Mouse (Mus musculus) heart, embryonic 16.5 days (tissue): ENCODE data around the gene Vapa. TPM values are rescaled to one million over a fixed set of nuclear protein-coding genes. Genes with fewer than 3 reads are reported as not detected.

ENCODE experiments used
- ATAC-seq: fragments of 200-750 bp; cut with Nextera tagmentation; replicated peaks from 2 replicates; pipeline ENCODE4 v1.8.0; 2017; ENCODE audit warnings: moderate number of reproducible peaks; ENCODE audit not compliant: insufficient read depth, low FRiP score; ENCODE audit errors: extremely low read depth
- H3K27ac ChIP-seq: fragments of 300-500 bp; sonication (generic); 2 replicates; pipeline ENCODE4 v1.5.1; 2014; ENCODE audit warnings: mild to moderate bottlenecking, low read length, control low read depth, moderate library complexity
- H3K27me3 ChIP-seq: fragments of 300-500 bp; sonication (generic); 2 replicates; pipeline ENCODE4 v1.6.1; 2014; ENCODE audit warnings: low read length, mixed read lengths; ENCODE audit not compliant: control insufficient read depth, insufficient read depth
- H3K36me3 ChIP-seq: fragments of 300-500 bp; sonication (generic); 2 replicates; pipeline ENCODE4 v1.6.1; 2014; ENCODE audit not compliant: control insufficient read depth, insufficient read depth
- H3K4me1 ChIP-seq: fragments of 300-500 bp; sonication (generic); 2 replicates; pipeline ENCODE4 v1.6.1; 2014; ENCODE audit warnings: low read length, mixed read lengths; ENCODE audit not compliant: control insufficient read depth, insufficient read depth
- H3K4me2 ChIP-seq: fragments of 300-500 bp; sonication (generic); 2 replicates; pipeline ENCODE4 v1.6.1; 2014; ENCODE audit warnings: low read depth, mild to moderate bottlenecking, control low read depth, low read length
- H3K4me3 ChIP-seq: fragments of 300-500 bp; sonication (generic); 2 replicates; pipeline ENCODE4 v1.5.1; 2014; ENCODE audit warnings: mild to moderate bottlenecking, control low read depth, low read length
- H3K9ac ChIP-seq: fragments of 300-500 bp; sonication (generic); 2 replicates; pipeline ENCODE4 v1.6.1; 2014; ENCODE audit warnings: low read length, control low read depth
- H3K9me3 ChIP-seq: fragments of 300-500 bp; sonication (generic); replicated peaks from 2 replicates; pipeline ENCODE4 v1.6.1; 2016; ENCODE audit warnings: low read length; ENCODE audit not compliant: control insufficient read depth
- WGBS: fragments of 180-500 bp; shearing (Covaris S2); extraction: QIAGEN DNeasy Blood & Tissue Kit; methylation state at CpG from one replicate; pipeline ENCODE4 v1.1.7; 2014; 5-methylcytosine and 5-hydroxymethylcytosine counted together
- polyA plus RNA-seq: library from polyadenylated mRNA; unstranded; fragments of >200 nt; fragmentation: Nextera tagmentation; extraction: Ambion mirVana; gene quantifications from 2 replicates; pipeline ENCODE4 v1.2.1, GENCODE M21; 2015

Vapa gene
- polyA plus RNA-seq, result 153 and 163 TPM in 2 replicates

- ATAC-seq, result peak; percentile 93
- Histone ChIP-seq H3K9me3 (no peaks in the 10 kb centered on the region), H3K4me1 (peaks cover 26% of the 10 kb centered on the region), H3K27me3 (no peaks in the 10 kb centered on the region), H3K4me3 (peak within 1 kb of the TSS; percentile 99), H3K9ac (peak within 1 kb of the TSS; percentile 100), H3K36me3 (no peaks in the 10 kb centered on the region), H3K4me2 (peak within 1 kb of the TSS; percentile 87), H3K27ac (peak within 1 kb of the TSS; percentile 100)
- WGBS, result under 1% methylated on average over 83 of the region's 85 CpGs
These were observed at the start of gene Vapa for GRCm38 (mm10) chr17:65613463-65614412. TSS of gene Vapa (minus strand) at chr17:65613555.

DNA sequence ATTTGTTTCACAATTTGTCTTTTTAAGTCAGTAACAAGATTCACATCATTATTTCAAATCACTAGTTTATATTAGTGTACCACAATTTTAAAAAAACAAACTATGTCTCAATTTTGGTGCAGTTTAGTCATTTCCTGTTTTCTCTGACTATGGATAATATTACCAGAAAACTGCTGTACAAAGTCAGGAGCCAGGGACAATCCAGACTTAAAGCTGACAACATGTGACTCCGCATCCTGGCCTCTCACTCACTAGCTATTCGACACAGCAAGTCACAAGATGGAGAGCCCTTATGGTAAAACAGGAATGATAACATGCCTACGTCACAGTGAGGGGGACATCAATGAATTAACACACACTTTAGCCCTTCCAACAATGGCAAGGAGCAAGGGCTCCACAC, 49.3 kb upstream of the Vapa start:
- Histone ChIP-seq H3K4me1 (peaks cover 6% of the 10 kb centered on the region), H3K36me3 (no peaks in the 10 kb centered on the region), H3K27me3 (no peaks in the 10 kb centered on the region), H3K9me3 (no peaks in the 10 kb centered on the region), H3K4me3 (no peak overlapping the region), H3K9ac (no peak overlapping the region), H3K27ac (no peak overlapping the region), H3K4me2 (no peak overlapping the region)
- no peak for ATAC-seq
- WGBS, result 63% methylated on average over 3 of the region's 3 CpGs

DNA sequence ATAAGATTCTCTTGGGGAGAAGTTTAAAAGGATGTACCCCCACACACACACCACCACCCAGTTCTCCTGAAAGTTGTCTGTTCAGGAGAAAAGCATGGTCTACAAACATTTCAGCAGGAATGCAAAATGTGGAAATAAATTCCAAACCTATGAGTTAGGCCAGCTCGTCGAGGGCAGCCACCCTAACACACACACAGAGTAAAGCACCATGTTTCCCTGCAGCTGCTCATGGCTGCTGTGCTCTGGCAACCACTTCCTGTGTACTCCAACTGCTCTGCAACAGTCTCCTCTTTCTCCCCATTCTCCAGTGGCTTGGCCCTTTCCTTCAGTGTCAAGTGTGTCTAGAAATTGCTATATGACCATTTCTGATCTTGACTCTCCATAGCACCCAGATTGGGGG, 45.1 kb upstream of the Vapa start:
- WGBS, result 43% methylated on average over 2 of the region's 2 CpGs
- H3K27me3 ChIP-seq, result no peaks in the 10 kb centered on the region
- ATAC-seq, result no peak
- H3K27ac ChIP-seq, result no peak overlapping the region
- H3K9ac ChIP-seq, result no peak overlapping the region
- H3K4me1 ChIP-seq, result no peaks in the 10 kb centered on the region
- no peak overlapping the region for H3K4me3 ChIP-seq
- H3K4me2 ChIP-seq, result no peak overlapping the region
- H3K36me3 ChIP-seq, result no peaks in the 10 kb centered on the region
- no peaks in the 10 kb centered on the region for H3K9me3 ChIP-seq

GRCm38 (mm10) chr17:65657958-65658357, 44.6 kb upstream of the Vapa start:
- H3K4me1 ChIP-seq, result no peaks in the 10 kb centered on the region
- no peak overlapping the region for H3K27ac ChIP-seq
- WGBS, result 91% methylated on average over 9 of the region's 9 CpGs

GRCm38 (mm10) chr17:65656731-65657130, 43.4 kb upstream of the Vapa start:
- no peaks in the 10 kb centered on the region; the same call in 1 of the 2 replicates for H3K36me3 ChIP-seq
- H3K27me3 ChIP-seq, result no peaks in the 10 kb centered on the region
- no peak overlapping the region for H3K9ac ChIP-seq
- no peak overlapping the region for H3K4me2 ChIP-seq
- ATAC-seq, result no peak
- no peaks in the 10 kb centered on the region for H3K9me3 ChIP-seq
- no peaks in the 10 kb centered on the region for H3K4me1 ChIP-seq
- H3K4me3 ChIP-seq, result no peak overlapping the region
- WGBS, result 83% methylated on average over 6 of the region's 6 CpGs
- no peak overlapping the region for H3K27ac ChIP-seq

More at GRCm38 (mm10) chr17:65657958-65658357, 44.6 kb upstream of the Vapa start:
- Histone ChIP-seq H3K4me2 (no peak overlapping the region), H3K9me3 (no peaks in the 10 kb centered on the region), H3K36me3 (no peaks in the 10 kb centered on the region), H3K9ac (no peak overlapping the region), H3K27me3 (no peaks in the 10 kb centered on the region), H3K4me3 (no peak overlapping the region)
- ATAC-seq, result no peak

DNA sequence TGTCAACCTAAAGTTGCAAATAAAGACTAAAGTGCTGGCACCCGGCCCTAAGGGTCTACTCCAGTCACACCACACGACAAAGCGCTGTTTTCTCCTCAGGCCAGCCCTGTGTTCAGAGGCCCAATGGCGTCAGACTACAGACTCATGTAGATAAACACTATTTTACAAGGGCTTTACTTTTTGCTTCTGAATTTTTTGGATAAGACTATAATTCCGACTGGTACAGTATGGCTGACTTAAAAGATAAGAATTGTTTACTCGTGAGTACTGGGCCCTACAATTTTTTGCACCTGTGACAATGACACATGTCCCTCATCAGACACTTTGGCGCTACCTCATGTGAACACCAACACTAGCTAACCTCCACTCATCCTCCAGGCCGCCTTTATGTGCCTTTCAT, 42.7 kb upstream of the Vapa start:
- Histone ChIP-seq H3K27me3 (no peaks in the 10 kb centered on the region), H3K27ac (no peak overlapping the region), H3K4me2 (no peak overlapping the region), H3K9ac (no peak overlapping the region), H3K4me1 (no peaks in the 10 kb centered on the region), H3K9me3 (no peaks in the 10 kb centered on the region), H3K36me3 (no peaks in the 10 kb centered on the region; the same call in 1 of the 2 replicates), H3K4me3 (no peak overlapping the region)
- 83% methylated on average over 8 of the region's 8 CpGs for WGBS
- no peak for ATAC-seq

GRCm38 (mm10) chr17:65655608-65656007, 42.3 kb upstream of the Vapa start:
- Histone ChIP-seq H3K36me3 (no peaks in the 10 kb centered on the region; the same call in 1 of the 2 replicates), H3K27me3 (no peaks in the 10 kb centered on the region), H3K9ac (no peak overlapping the region), H3K9me3 (no peaks in the 10 kb centered on the region), H3K27ac (no peak overlapping the region), H3K4me2 (no peak overlapping the region), H3K4me1 (no peaks in the 10 kb centered on the region), H3K4me3 (no peak overlapping the region)
- ATAC-seq, result no peak
- 47% methylated on average over 4 of the region's 4 CpGs for WGBS

DNA sequence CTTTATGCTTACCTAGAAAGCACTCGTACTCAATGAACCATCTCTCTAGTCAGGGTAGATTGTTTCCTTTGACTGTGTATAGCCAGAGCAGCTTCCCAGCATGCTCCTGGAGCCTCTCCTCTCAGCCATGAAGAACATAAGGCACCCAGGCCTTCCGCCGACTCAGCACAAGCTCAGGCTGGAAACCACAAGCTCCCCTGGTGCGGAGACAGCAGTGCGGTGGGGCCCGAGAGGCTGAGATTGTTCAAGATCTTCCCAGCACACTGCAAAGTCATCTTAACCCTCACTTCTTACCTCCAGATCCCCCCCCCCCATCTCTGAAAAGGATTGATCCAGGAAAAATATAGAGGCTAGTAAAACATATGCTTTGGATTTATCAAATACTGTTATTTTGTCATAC, 37.2 kb upstream of the Vapa start:
- H3K36me3 ChIP-seq, result no peaks in the 10 kb centered on the region; the same call in 1 of the 2 replicates
- no peaks in the 10 kb centered on the region for H3K9me3 ChIP-seq
- H3K4me1 ChIP-seq, result peaks cover 5% of the 10 kb centered on the region
- no peak overlapping the region for H3K4me3 ChIP-seq
- no peak for ATAC-seq
- 87% methylated on average over 6 of the region's 6 CpGs for WGBS
- no peak overlapping the region for H3K27ac ChIP-seq
- no peak overlapping the region for H3K9ac ChIP-seq
- H3K4me2 ChIP-seq, result no peak overlapping the region
- H3K27me3 ChIP-seq, result no peaks in the 10 kb centered on the region

DNA sequence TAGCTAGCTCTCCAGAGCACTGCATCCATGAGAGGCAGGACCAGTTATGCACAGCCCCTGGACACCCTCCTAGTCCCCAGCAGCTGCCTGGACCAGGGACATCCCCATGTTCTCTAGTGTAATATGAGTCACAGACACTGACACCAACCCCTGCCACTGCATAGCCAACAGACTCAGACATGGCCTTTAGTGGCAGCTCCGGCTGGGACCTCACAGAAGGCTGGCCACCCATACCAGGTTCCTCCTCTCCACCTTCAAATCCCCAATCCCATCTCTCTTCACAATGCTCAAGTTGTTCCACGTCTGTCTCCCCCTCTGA, 35.8 kb upstream of the Vapa start:
- Histone ChIP-seq H3K27ac (no peak overlapping the region), H3K36me3 (no peaks in the 10 kb centered on the region; the same call in 1 of the 2 replicates), H3K4me3 (no peak overlapping the region), H3K4me2 (no peak overlapping the region), H3K27me3 (no peaks in the 10 kb centered on the region), H3K4me1 (peaks cover 5% of the 10 kb centered on the region), H3K9ac (no peak overlapping the region), H3K9me3 (no peaks in the 10 kb centered on the region)
- WGBS, result 89% methylated on average over 2 of the region's 2 CpGs
- ATAC-seq, result no peak
